In the genomic region with DNA sequence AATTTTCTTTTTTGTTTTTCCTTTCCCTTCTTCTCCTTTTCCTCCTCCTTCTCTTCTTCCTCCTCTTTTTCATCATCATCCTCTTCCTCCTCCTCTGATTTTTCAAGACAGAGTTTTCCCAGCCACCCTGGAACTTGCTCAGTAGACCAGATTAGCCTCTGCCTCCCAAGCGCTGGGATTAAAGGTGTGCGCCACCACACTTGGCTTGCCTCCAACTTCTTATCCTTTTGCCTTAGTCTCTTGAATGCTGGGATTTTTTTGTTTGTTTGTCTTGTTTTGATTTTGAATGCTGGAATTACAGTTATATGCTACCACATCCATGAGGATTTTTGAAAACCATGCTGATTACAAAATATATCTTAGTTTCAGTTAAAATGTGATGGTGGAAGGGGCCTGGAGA, we compare ENCODE assay signal across 22 mouse cellular contexts. TPM values are rescaled to one million over a fixed set of nuclear protein-coding genes. Genes with fewer than 3 reads are reported as not detected.
DNase-seq lines count a peak whose midpoint lies in the region; ATAC-seq and TF ChIP-seq lines count a peak whose summit lies in the region.
"Had no signal": no experiment of that assay in that cellular context is flagged by ENCODE, and none has a peak within 500 bp of the region (broad histone marks: within the 10 kb centered on the region; RNA-seq: fewer than 3 reads in every experiment).

No protein-coding gene starts in this region.

- no peaks in the 10 kb centered on the region for H3K36me3 ChIP-seq in kidney, embryonic 14.5 days (ENCODE audit: control insufficient read depth, insufficient read depth, low read length)
- H3K36me3 ChIP-seq in small intestine, adult 2 months (ENCODE audit: control insufficient read depth, insufficient read depth, low read length), result no peaks in the 10 kb centered on the region
- H3K36me3 ChIP-seq: embryonic facial prominence, embryonic 12.5 days; hindbrain, embryonic 10.5 days; midbrain, embryonic 15.5 days; neural tube, embryonic 12.5 days had no signal

- H3K4me2 ChIP-seq in kidney, embryonic 14.5 days (replicated peaks; ENCODE audit: low read depth, low read length), result no peak overlapping the region
- H3K4me2 ChIP-seq: embryonic facial prominence, embryonic 12.5 days; heart, embryonic 11.5 days; liver, embryonic 11.5 days; midbrain, embryonic 15.5 days; neural tube, embryonic 12.5 days had no signal

- H3K4me1 ChIP-seq in kidney, embryonic 14.5 days (ENCODE audit: control insufficient read depth, insufficient read depth, low read length), result peaks cover 33% of the 10 kb centered on the region
- H3K4me1 ChIP-seq in small intestine, adult 2 months (ENCODE audit: control insufficient read depth, insufficient read depth, insufficient read length, low read length), result peaks cover 18% of the 10 kb centered on the region
- H3K4me1 ChIP-seq: neural tube, embryonic 12.5 days had no signal

- no peak for TF ChIP-seq CTCF in small intestine, adult 2 months (IDR thresholded peaks at IDR 0.05; ENCODE audit: extremely low read depth, insufficient read length, insufficient replicate concordance, low read depth, low read length)

- DNase-seq in adrenal gland, adult (ENCODE audit: inconsistent age in 2 of 2, low spot score in 1 of 2), result peak; percentile 8 to 46
- DNase-seq in adrenal gland, postnatal 36 days, result no peak
- DNase-seq in kidney, adult 18-20 months, result no peak
- DNase-seq in testis, postnatal 10 days (ENCODE audit: low spot score), result peak; percentile 34
- DNase-seq in testis, postnatal 14 days (ENCODE audit: low spot score), result no peak
- no peak for DNase-seq in cerebellum, postnatal 4 days (ENCODE audit: low spot score in 2 of 2)
- DNase-seq: adrenal gland, postnatal 25 days; cerebellum, adult 11-12 months; forebrain, postnatal 0 days; left cerebral cortex, postnatal 4 days; liver, postnatal 0 days had no signal

- no peak for ATAC-seq in kidney, embryonic 14.5 days (ENCODE audit: low FRiP score, low TSS enrichment)
- ATAC-seq: forebrain, postnatal 0 days; hindbrain, postnatal 0 days; liver, postnatal 0 days; lung, postnatal 0 days; midbrain, embryonic 15.5 days had no signal

- H3K9ac ChIP-seq in kidney, embryonic 14.5 days (ENCODE audit: low read depth, low read length), result no peak overlapping the region
- H3K9ac ChIP-seq: embryonic facial prominence, embryonic 12.5 days; forebrain, postnatal 0 days; liver, postnatal 0 days; midbrain, embryonic 15.5 days; neural tube, embryonic 12.5 days had no signal

- no peaks in the 10 kb centered on the region for H3K9me3 ChIP-seq in kidney, embryonic 14.5 days (ENCODE audit: control insufficient read depth, low read length)
- H3K9me3 ChIP-seq: embryonic facial prominence, embryonic 12.5 days; hindbrain, embryonic 10.5 days; midbrain, embryonic 15.5 days; neural tube, embryonic 12.5 days had no signal

- H3K27me3 ChIP-seq in kidney, embryonic 14.5 days (ENCODE audit: control insufficient read depth, insufficient read depth, low read length), result no peaks in the 10 kb centered on the region
- H3K27me3 ChIP-seq in small intestine, adult 2 months (ENCODE audit: control insufficient read depth, insufficient read depth, low read length), result no peaks in the 10 kb centered on the region
- H3K27me3 ChIP-seq: embryonic facial prominence, embryonic 12.5 days; midbrain, embryonic 15.5 days; neural tube, embryonic 12.5 days had no signal

- WGBS in kidney, embryonic 14.5 days, result 94% methylated on average over 2 of the region's 2 CpGs
- 34% methylated on average over 2 of the region's 2 CpGs for WGBS in small intestine, adult 2 months

- no peak overlapping the region for H3K4me3 ChIP-seq in kidney, embryonic 14.5 days (ENCODE audit: low read length)
- H3K4me3 ChIP-seq in small intestine, adult 2 months (ENCODE audit: low read depth, low read length), result no peak overlapping the region
- H3K4me3 ChIP-seq: embryonic facial prominence, embryonic 12.5 days; hindbrain, embryonic 10.5 days; midbrain, embryonic 15.5 days; neural tube, embryonic 12.5 days had no signal

- TF ChIP-seq POLR2A in small intestine, adult 2 months (IDR thresholded peaks at IDR 0.05; ENCODE audit: low read depth, low read length), result no peak

- peak overlapping the region; percentile 55; the same call in 1 of the 2 replicates for H3K27ac ChIP-seq in kidney, embryonic 14.5 days (ENCODE audit: low read depth, low read length)
- H3K27ac ChIP-seq in small intestine, adult 2 months (ENCODE audit: insufficient read depth, low read depth, low read length), result peak overlapping the region; percentile 90
- H3K27ac ChIP-seq: embryonic facial prominence, embryonic 12.5 days; hindbrain, embryonic 10.5 days; hindbrain, postnatal 0 days; macrophage; midbrain, embryonic 15.5 days; neural tube, embryonic 12.5 days had no signal

RNA-seq across cellular contexts. Expression of gene Wsb1, which starts 26.4 kb away (rescaled TPM):
- total RNA-seq in adrenal gland, postnatal 36 days (2021), result 10 to 100 TPM; 39.2 to 49.4 TPM
- polyA plus RNA-seq in kidney, embryonic 14.5 days (2014; fragmentation: Nextera tagmentation; extraction: Ambion mirVana), result 241 and 403 TPM in 2 replicates
- 24.3 and 47.5 TPM in 2 replicates for polyA plus RNA-seq in small intestine, adult 2 months (2012; rRNA removed)

Comparison
In these comparisons a context has a peak if more than half of its experiments do, and no peak if none do; other contexts are left out.
1. DNase-seq: peak in adrenal gland, adult (2 of 2) and testis, postnatal 10 days (single experiment); none in adrenal gland, postnatal 36 days (0 of 2), kidney, adult 18-20 months (single experiment), testis, postnatal 14 days (single experiment) and cerebellum, postnatal 4 days (0 of 2).